Mouse (Mus musculus) lung, postnatal 25 days (tissue): ENCODE results near the gene Rec8.

Experiments used
- DNase-seq: peaks from one replicate; pipeline ENCODE4 v3.0.0; 2022; ENCODE audit warnings: low spot score

Rec8 gene

GRCm38 (mm10) chr14:55592226-55592625, 25.6 kb upstream of the Rec8 start:
- no peak for DNase-seq

DNA sequence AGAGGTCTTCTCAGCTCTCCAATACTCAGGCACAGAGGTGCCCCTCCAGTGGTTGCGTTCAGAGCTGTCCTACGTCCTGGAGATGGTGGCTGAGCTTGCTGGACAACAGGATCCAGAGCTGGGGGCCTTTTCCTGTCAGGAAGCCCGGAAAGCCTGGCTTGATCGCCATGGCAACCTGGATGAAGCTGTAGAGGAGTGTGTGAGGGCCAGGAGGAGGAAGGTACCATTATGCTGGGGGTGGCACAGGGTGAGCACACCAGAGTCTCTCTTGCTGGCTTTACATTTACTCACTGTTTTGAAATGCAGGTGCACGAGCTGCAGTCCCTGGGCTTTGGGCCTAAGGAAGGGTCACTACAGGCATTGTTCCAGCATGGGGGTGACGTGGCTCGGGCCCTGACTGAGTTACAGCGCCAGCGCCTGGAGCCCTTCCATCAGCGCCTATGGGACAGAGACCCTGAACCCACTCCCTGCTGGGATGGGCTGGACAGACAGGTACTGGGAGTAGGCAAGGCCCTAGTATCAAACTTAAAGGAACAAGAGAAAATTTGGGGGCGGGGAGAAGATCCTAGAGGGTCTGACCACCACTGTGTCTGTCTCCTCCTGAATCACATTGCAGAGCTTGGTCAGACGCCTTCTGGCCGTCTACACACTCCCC, 21.7 kb upstream of the Rec8 start:
- DNase-seq, result no peak

DNA sequence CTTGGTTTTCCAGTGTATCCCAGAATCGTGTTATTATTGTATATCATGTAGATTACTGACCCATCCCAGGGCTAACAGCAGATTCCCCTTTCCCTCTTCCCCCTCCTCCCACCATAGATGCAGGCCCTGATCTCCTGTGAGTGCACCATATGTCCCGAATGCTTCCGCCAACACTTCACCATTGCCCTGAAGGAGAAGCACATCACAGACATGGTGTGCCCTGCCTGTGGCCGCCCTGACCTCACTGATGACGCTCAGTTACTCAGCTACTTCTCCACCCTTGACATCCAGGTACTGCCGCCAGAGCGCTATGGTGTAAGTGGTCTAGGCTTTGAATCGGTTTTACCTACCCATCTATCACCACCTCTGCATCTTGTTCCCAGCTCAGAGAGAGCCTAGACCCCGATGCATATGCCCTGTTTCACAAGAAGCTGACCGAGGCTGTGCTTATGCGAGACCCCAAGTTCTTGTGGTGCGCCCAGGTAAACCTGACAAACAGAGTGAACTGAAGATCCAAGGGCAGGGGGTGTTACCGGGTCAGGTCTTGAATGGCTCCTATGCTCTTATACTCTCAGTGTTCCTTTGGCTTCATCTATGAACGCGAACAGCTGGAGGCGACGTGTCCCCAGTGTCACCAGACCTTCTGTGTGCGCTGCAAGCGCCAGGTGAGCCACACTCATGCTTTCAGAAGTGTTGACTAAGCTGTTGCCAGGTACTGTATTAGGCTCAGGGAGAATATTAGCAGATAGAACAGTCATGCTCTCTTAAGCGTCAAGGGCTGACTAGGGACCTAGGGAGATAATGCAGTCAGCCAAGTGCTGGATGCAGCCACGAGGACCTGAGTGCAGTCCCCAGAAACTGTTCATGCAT, 19.1 kb upstream of the Rec8 start:
- DNase-seq, result no peak

DNA sequence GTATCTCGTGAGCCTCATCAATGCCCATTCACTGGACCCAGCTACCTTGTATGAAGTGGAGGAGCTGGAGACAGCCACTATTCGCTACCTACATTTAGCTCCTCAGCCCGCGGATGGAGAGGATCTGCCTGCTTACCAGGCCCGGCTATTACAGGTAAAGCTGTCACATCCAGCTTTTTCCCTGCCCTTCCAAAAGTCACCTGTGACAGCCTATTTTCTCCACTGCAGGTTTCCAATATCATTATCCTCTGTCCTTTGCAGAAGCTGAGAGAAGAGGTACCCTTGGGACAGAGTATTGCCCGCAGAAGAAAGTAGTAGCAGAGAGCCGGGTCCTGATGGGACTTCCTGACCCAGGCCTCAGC, 14.6 kb upstream of the Rec8 start, which contains the start of gene Irf9:
TSS of gene Irf9 (plus strand) at position 301 of the 362 bp plus-strand sequence.
- DNase-seq, result no peak

- DNase-seq, result peak; percentile 97
Observed at GRCm38 (mm10) chr14:55603633-55604576, 13.9 kb upstream of the Rec8 start.

- DNase-seq, result no peak
Observed at GRCm38 (mm10) chr14:55604823-55605222, 13.0 kb upstream of the Rec8 start.

DNA sequence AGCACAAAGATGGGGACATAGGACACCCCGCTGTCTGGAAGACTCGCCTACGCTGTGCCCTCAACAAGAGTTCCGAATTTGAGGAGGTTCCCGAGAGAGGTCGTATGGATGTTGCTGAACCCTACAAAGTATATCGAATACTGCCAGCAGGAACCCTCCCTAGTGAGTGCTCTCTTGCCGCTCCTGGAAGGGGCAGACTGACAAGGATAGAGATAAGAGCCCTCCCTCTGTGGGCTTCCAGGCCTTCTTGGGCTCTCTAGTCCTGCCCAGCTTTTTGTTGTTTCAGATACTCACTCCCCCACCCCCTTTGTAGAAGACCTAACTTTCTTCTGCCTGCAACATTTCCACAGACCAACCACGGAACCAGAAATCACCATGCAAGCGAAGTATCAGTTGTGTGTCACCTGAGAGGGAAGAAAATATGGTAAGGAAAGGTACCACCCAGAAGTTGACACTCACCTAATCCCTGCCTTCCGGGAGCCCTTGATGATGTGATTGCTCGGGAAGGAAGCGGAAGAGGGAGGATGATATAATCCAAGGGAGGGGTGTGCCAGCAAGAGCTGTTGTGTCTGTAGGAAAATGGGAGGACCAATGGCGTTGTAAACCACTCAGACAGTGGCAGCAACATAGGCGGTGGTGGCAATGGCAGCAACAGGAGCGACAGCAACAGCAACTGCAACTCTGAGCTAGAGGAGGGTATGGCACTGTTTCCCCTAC, 11.9 kb upstream of the Rec8 start:
- DNase-seq, result no peak

GRCm38 (mm10) chr14:55608339-55608738, 9.5 kb upstream of the Rec8 start:
- no peak for DNase-seq

GRCm38 (mm10) chr14:55613346-55613745, 4.5 kb upstream of the Rec8 start:
- no peak for DNase-seq

DNA sequence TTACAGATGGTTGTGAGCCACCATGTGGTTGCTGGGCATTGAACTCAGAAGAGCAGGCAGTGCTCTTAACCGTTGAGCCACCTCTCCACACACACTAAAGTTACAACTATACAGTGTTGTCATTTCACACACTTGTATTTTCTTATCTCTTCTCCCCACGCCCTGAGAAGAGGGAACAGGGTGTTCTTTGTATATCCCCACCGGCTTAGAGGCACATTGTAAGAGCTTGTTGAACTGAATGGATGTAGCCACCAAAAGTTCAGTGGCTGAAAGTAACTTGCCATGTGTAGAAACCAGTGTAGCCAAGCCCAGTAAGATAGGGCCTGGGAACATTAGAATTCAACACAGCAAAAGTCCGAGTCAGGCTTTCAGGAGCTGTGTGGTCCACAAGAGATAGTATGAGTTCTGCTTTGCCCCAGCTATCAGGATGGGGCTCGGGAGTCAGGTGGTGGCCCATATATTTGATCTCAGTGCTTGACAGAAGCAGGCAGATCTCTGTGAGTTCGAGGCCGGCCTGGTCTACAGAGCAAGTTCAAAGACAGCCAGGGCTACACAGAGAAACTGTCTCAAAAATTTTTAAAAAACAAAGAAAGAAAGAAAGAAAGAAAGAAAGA, 3.2 kb upstream of the Rec8 start:
- DNase-seq, result no peak

DNA sequence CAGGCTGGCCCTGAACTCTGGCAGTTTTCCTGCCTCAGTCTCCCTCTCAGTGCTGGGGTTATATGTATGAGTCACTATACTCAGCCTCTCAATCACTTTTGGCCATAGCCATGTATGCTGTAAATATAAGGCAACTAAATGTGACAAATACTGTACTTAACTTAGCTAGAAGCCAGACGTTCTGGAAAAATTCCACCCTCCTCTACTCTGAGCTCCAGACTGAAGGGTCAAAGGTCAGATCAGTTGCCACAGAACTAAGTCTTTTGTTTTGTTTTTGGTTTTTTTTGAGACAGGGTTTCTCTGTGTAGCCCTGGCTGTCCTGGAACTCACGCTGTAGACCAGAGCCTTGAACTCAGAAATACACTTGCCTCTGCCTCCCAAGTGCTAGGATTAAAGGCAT, 2.0 kb upstream of the Rec8 start:
- no peak for DNase-seq

DNA sequence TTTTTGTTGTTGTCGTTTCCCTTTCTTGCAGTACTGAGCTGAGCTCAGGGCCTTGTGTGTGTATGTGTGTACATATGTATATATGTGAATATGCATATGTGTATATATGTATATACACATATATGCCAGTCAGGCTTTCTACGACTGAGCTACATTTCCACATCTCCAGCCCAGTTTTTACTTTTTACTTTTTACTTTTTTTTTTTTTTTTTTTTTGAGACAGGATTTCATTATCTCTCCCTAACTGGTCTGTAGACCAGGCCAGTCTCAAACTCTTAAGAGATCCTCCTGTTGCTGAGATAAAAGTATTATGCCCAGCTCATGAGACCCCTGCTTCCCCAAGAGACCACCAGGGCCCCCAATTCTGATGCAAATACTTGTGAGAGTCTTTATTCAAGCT, 993 bp upstream of the Rec8 start:
- DNase-seq, result no peak

DNA sequence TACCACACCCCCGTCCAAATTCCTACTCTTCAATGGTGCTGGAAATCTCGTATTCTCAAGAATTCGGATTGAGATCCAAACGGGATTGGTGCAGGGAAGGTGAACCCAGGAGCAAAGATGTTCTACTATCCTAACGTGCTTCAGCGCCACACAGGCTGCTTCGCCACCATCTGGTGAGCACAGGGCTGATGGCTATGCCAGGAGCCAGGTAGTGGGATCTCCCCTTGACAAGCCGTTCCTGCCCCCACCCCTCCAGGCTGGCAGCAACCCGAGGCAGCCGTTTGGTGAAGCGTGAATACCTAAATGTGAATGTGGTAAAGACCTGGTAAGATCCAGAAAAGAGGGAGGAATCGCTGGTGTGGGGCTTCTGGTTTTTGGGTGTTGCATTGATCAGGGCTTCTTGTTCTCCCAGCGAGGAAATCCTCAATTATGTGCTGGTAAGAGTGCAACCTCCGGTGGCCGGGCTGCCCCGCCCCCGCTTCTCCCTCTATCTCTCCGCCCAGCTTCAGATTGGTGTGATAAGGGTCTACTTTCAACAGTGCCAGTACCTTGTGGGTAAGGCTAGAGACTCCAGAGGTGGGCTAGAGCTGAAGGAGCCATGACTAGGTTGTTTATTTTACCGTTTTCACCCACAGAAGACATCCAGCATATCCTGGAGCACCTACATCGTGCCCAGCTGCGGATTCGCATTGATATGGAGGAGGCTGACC, 804 bp downstream of the Rec8 start:
- no peak for DNase-seq

- DNase-seq, result no peak
Observed at GRCm38 (mm10) chr14:55628077-55628827, 10.4 kb downstream of the Rec8 start.

DNA sequence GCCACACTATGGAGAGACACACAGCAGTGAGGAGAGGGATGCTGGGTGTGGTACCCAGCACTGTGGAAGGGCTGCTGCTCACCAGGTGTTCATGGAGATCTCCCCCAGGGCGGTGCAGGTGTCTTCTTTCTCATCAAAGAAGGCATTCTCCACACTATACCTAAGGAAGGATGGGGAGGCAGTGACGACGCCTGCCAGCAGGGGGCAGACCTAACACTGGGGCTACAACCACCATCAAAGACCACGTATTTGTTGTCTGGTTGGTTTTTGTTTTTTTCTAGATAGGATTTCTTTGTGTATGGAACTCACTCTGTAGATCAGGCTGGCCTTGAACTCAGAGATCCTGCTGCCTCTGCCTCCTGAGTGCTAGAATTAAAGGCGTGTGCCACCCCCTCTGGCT, 11.5 kb downstream of the Rec8 start:
- DNase-seq, result peak; percentile 51

DNA sequence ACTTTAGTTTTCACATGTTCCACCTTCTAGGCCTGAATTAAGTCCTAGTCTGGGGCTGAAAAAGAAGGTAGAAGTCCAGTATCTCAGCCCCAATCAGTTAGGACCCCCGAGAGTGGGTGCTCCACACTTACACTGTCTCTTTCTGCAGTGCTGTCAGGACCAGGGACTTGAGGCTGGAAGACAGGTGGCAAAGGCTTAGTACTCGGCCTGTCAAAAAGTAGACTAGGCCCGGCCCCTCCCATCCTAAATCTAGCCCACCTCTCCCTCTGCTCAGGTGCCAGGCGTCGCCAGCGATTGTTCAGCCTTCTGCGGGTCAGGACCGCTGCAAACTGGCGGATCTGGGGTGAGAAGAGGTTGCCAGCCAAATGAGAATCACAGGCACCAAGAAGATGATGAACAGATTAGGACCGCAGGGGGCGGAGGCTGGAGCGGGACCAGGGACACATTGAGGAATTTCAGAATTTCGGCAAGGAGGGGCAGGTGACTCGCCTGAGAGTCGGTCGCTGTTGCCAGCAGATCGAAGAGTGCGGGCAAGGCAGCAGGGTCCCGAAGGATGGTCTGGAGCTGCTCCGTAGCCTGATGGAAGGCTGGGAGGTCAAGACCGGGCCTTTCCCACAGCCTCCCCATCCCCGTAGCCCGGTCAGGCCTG, 17.2 kb downstream of the Rec8 start:
- DNase-seq, result no peak

DNA sequence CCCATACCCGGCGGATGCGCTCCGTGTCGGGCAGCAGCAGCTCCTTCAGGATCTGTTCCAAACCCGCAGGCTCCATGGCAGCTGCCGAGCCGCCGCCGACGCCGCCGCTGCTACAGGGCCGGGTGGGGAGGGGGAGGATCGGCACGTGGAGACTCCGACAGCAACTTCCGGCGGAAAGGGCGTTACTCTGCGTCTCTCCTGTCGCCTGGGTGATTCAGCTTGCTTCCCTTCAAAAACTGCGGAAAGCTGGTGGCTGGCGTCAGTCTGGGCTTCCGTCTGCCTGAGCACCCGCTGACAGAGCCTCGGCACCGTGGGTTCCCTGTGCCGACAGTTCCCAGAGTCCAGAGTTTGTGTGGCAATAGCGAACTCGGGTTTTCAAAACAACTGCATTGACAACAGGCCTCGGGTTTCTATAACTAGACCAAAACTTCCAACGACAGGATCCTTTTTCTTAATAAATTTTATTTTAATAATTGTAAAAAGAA, 17.7 kb downstream of the Rec8 start, which contains the start of gene Ipo4:
TSS of gene Ipo4 (minus strand) at position 435 of the 485 bp plus-strand sequence.
- DNase-seq, result peak; percentile 91

- DNase-seq, result no peak
Observed at GRCm38 (mm10) chr14:55637795-55638194, 20.0 kb downstream of the Rec8 start, which contains the start of gene Gm49378. Gene Gm49378 (minus strand): TSS chr14:55637895.

- no peak for DNase-seq
Observed at GRCm38 (mm10) chr14:55640816-55641215, 23.0 kb downstream of the Rec8 start.
